Mouse (Mus musculus) erythroblast, embryonic 14.5 days (primary cell): Measurements from ENCODE around the gene Atad2b.

ENCODE experiments used
- GATA1 ChIP-seq: IDR thresholded peaks from 2 replicates; pipeline ENCODE4 v1.6.1; 2012; ENCODE audit warnings: low read length, inconsistent platforms, mixed read lengths
- TAL1 ChIP-seq: IDR thresholded peaks from 3 replicates; pipeline ENCODE4 v1.6.1; 2012; ENCODE audit warnings: low read length, inconsistent platforms, mixed read lengths

DNA sequence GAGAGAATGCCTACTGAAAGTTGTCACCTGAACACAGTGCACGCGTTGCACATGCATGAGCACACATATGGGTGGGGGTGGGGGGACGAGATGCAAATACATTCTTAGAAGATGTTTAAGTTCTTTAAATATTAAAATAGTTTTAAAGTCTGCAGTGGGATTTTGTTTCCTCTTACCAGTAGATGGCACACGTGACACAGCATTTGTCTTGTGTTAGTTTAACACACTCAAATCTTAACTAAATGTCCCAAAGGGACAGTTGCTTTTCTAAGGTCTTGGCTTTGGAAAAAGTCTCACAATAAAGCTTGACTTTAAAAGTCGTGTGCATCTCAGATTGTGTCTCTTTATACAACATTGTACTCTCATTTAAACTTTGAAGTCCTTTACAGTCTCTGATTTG is 111.9 kb downstream of the Atad2b start:
- TF ChIP-seq GATA1 (no peak), TAL1 (no peak)
